Mouse (Mus musculus): Measurements from ENCODE around the gene Pld2. TPM values are rescaled to one million over a fixed set of nuclear protein-coding genes. Genes with fewer than 3 reads are reported as not detected.

Gene Pld2
- total RNA-seq, 1 experiment, result 4.4 TPM

DNA sequence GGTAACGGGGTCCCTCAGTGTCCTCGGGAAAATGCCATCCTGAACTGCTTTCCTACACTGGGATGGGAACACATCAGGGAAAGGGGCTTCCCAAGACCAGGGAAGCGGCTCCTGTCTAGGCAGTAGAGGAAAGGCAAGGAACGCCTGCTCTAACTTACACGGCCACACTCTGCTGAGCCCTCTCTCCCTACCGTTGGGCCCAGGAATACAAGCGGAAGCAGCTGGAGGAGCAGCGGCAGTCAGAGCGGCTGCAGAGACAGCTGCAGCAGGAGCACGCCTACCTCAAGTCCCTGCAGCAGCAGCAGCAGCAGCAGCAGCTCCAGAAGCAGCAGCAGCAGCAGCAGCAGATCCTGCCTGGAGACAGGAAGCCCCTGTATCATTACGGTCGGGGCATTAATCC is 66.9 kb downstream of the Pld2 start:
- H3K4me3 ChIP-seq (ENCODE audit: insufficient read depth in 1 of 2, low read depth in 1 of 2, low read length in 2 of 2, poor library complexity in 1 of 2, severe bottlenecking in 1 of 2), result no peak overlapping the region
- TF ChIP-seq HCFC1 (IDR thresholded peaks at IDR 0.05; ENCODE audit: borderline replicate concordance, insufficient read depth, low read length) (no peak), ZC3H11A (IDR thresholded peaks at IDR 0.05; ENCODE audit: borderline replicate concordance, low read depth, low read length) (no peak), ZNF384 (IDR thresholded peaks at IDR 0.05; ENCODE audit: low read depth, low read length) (no peak), MAFK (IDR thresholded peaks at IDR 0.05; ENCODE audit: insufficient read depth, low read depth, low read length) (no peak), CHD2 (IDR thresholded peaks at IDR 0.05; ENCODE audit: low read depth, low read length) (no peak)
- no peak overlapping the region for H3K27ac ChIP-seq (ENCODE audit: insufficient read depth, low read depth, low read length, poor library complexity, severe bottlenecking)
- H3K9me3 ChIP-seq (ENCODE audit: control insufficient read depth, insufficient read depth, low read depth, low read length), result no peaks in the 10 kb centered on the region
- H3K36me3 ChIP-seq (ENCODE audit: control insufficient read depth, insufficient read depth, low read length, poor library complexity, severe bottlenecking), result peaks cover 52% of the 10 kb centered on the region
- peaks cover 0 to 4% of the 10 kb centered on the region in 2 experiments; a peak in 1 of 4 replicates for H3K4me1 ChIP-seq (ENCODE audit: control insufficient read depth in 2 of 2, insufficient read depth in 2 of 2, low read length in 2 of 2, poor library complexity in 1 of 2)
- H3K9ac ChIP-seq (ENCODE audit: insufficient read depth, low read depth, low read length, poor library complexity, severe bottlenecking), result no peak overlapping the region
- in situ Hi-C loops (cut with MboI; ENCODE audit: low sequenced_read_pairs in 2 of 2, unreplicated experiment in 2 of 2), result no loop called here
- DNase-seq (ENCODE audit: low read depth, low spot score), result no peak

DNA sequence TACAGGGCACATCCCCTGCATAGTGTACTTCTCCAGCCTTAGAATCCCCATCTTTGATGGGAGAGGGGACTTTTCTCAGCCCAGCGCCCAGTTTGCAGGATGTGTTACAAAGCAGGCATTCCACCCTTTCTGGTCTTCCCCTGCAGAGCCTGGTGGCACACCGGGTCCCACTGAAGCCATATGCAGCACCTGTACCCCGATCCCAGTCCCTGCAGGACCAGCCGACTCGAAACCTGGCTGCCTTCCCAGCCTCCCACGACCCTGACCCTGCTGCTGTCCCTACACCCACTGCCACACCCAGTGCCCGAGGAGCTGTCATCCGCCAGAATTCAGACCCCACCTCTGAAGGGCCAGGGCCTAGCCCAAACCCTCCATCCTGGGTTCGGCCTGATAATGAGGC is 67.7 kb downstream of the Pld2 start:
- no peaks in the 10 kb centered on the region for H3K9me3 ChIP-seq (ENCODE audit: control insufficient read depth, insufficient read depth, low read depth, low read length)
- in situ Hi-C loops (cut with MboI; ENCODE audit: low sequenced_read_pairs in 2 of 2, unreplicated experiment in 2 of 2), result no loop called here
- no peak for DNase-seq (ENCODE audit: low read depth, low spot score)
- no peak overlapping the region for H3K9ac ChIP-seq (ENCODE audit: insufficient read depth, low read depth, low read length, poor library complexity, severe bottlenecking)
- TF ChIP-seq MAFK (IDR thresholded peaks at IDR 0.05; ENCODE audit: insufficient read depth, low read depth, low read length) (no peak), ZC3H11A (IDR thresholded peaks at IDR 0.05; ENCODE audit: borderline replicate concordance, low read depth, low read length) (no peak), HCFC1 (IDR thresholded peaks at IDR 0.05; ENCODE audit: borderline replicate concordance, insufficient read depth, low read length) (no peak), ZNF384 (IDR thresholded peaks at IDR 0.05; ENCODE audit: low read depth, low read length) (no peak), CHD2 (IDR thresholded peaks at IDR 0.05; ENCODE audit: low read depth, low read length) (no peak)
- H3K4me1 ChIP-seq (ENCODE audit: control insufficient read depth in 2 of 2, insufficient read depth in 2 of 2, low read length in 2 of 2, poor library complexity in 1 of 2), result peaks cover 0 to 4% of the 10 kb centered on the region in 2 experiments; a peak in 1 of 4 replicates
- H3K36me3 ChIP-seq (ENCODE audit: control insufficient read depth, insufficient read depth, low read length, poor library complexity, severe bottlenecking), result peaks cover 58% of the 10 kb centered on the region
- H3K27ac ChIP-seq (ENCODE audit: insufficient read depth, low read depth, low read length, poor library complexity, severe bottlenecking), result no peak overlapping the region
- no peak overlapping the region for H3K4me3 ChIP-seq (ENCODE audit: insufficient read depth in 1 of 2, low read depth in 1 of 2, low read length in 2 of 2, poor library complexity in 1 of 2, severe bottlenecking in 1 of 2)

Other genes with a start within 250 kb of the Pld2 start
- gene Alox12e, start 217.4 kb upstream of the Pld2 start, total RNA-seq (2012; rRNA removed), result 0.16 and 0.27 TPM in 2 replicates
- 0.53 and 1.7 TPM in 2 replicates for gene Alox15, start 188.0 kb upstream of the Pld2 start, total RNA-seq (2012; rRNA removed)
- 76.5 and 77.5 TPM in 2 replicates for gene Pelp1, start 130.0 kb upstream of the Pld2 start, total RNA-seq (2012; rRNA removed)
- gene Arrb2, start 107.4 kb upstream of the Pld2 start, total RNA-seq (2012; rRNA removed), result 30.6 and 43.1 TPM in 2 replicates
- 29.1 and 31.2 TPM in 2 replicates for gene Med11, start 88.1 kb upstream of the Pld2 start, total RNA-seq (2012; rRNA removed)
- gene Zmynd15, start 80.6 kb upstream of the Pld2 start, total RNA-seq (2012; rRNA removed), result 0.54 and 1.5 TPM in 2 replicates
- 2.9 and 6.6 TPM in 2 replicates for gene Cxcl16, start 80.1 kb upstream of the Pld2 start, total RNA-seq (2012; rRNA removed)
- 3.8 and 4.6 TPM in 2 replicates for gene Tm4sf5, start 34.8 kb upstream of the Pld2 start, total RNA-seq (2012; rRNA removed)
- not detected in 2 replicates for gene Vmo1, start 25.4 kb upstream of the Pld2 start, total RNA-seq (2012; rRNA removed)
- 0.42 and 0.54 TPM in 2 replicates for gene Gltpd2, start 20.9 kb upstream of the Pld2 start, total RNA-seq (2012; rRNA removed)
- 506 and 612 TPM in 2 replicates for gene Psmb6, start 14.7 kb upstream of the Pld2 start, total RNA-seq (2012; rRNA removed)
- not detected in 2 replicates for gene Gm40193, start 7.1 kb upstream of the Pld2 start, total RNA-seq (2012; rRNA removed)
- gene Mink1, start 22.8 kb downstream of the Pld2 start, total RNA-seq (2012; rRNA removed), result 23.0 and 27.5 TPM in 2 replicates
- 0.45 and 0.53 TPM in 2 replicates for gene 4930544D05Rik, start 75.8 kb downstream of the Pld2 start, total RNA-seq (2012; rRNA removed)
- gene Chrne, start 79.2 kb downstream of the Pld2 start, total RNA-seq (2012; rRNA removed), result 1.2 TPM in 1 of 2 replicates, not detected in the other
- gene Gp1ba, start 99.1 kb downstream of the Pld2 start, total RNA-seq (2012; rRNA removed), result 0.45 and 0.85 TPM in 2 replicates
- 113 and 157 TPM in 2 replicates for gene Rnf167, start 107.2 kb downstream of the Pld2 start, total RNA-seq (2012; rRNA removed)
- 84.5 and 97.4 TPM in 2 replicates for gene Slc25a11, start 107.4 kb downstream of the Pld2 start, total RNA-seq (2012; rRNA removed)
- gene Pfn1, start 114.6 kb downstream of the Pld2 start, total RNA-seq (2012; rRNA removed), result 474 and 732 TPM in 2 replicates
- gene Eno3, start 117.1 kb downstream of the Pld2 start, total RNA-seq (2012; rRNA removed), result 21.1 and 31.7 TPM in 2 replicates
- 68.0 and 74.5 TPM in 2 replicates for gene Spag7, start 129.4 kb downstream of the Pld2 start, total RNA-seq (2012; rRNA removed)
- 3.9 and 5.6 TPM in 2 replicates for gene Camta2, start 148.0 kb downstream of the Pld2 start, total RNA-seq (2012; rRNA removed)
- 0.48 and 1.2 TPM in 2 replicates for gene Inca1, start 160.1 kb downstream of the Pld2 start, total RNA-seq (2012; rRNA removed)
- 25.3 and 29.2 TPM in 2 replicates for gene Kif1c, start 160.5 kb downstream of the Pld2 start, total RNA-seq (2012; rRNA removed)
- 1.4 and 2.1 TPM in 2 replicates for gene Zfp3, start 224.1 kb downstream of the Pld2 start, total RNA-seq (2012; rRNA removed)

Data from ES-E14 (cell line).